Mouse (Mus musculus) midbrain, embryonic 11.5 days (tissue): Measurements from ENCODE around the gene Bhlhe23. TPM values are rescaled to one million over a fixed set of nuclear protein-coding genes. Genes with fewer than 3 reads are reported as not detected.

Experiments
- ATAC-seq: fragments of 200-750 bp; cut with Nextera tagmentation; 2 replicates; pipeline ENCODE4 v1.8.0; 2017; ENCODE audit warnings: moderate TSS enrichment, moderate library complexity; ENCODE audit not compliant: low FRiP score
- DNase-seq: peaks from one replicate; pipeline ENCODE4 v3.0.0; 2015; ENCODE audit warnings: low spot score; ENCODE audit errors: missing footprints
- H3K27ac ChIP-seq: fragments of 300-500 bp; sonication (generic); 2 replicates; pipeline ENCODE4 v1.5.1; 2014; ENCODE audit warnings: low read depth, low read length
- H3K27me3 ChIP-seq: fragments of 300-500 bp; sonication (generic); 2 replicates; pipeline ENCODE4 v1.6.1; 2014; ENCODE audit warnings: mild to moderate bottlenecking, low read length, moderate library complexity, mixed read lengths; ENCODE audit not compliant: control insufficient read depth, insufficient read depth
- H3K36me3 ChIP-seq: fragments of 300-500 bp; sonication (generic); 2 replicates; pipeline ENCODE4 v1.6.1; 2014; ENCODE audit warnings: mild to moderate bottlenecking, low read length, moderate library complexity, mixed read lengths; ENCODE audit not compliant: control insufficient read depth, insufficient read depth
- H3K4me1 ChIP-seq: fragments of 300-500 bp; sonication (generic); 2 replicates; pipeline ENCODE4 v1.6.1; 2014; ENCODE audit warnings: low read length; ENCODE audit not compliant: control insufficient read depth, insufficient read depth
- H3K4me2 ChIP-seq: fragments of 300-500 bp; sonication (generic); 2 replicates; pipeline ENCODE4 v1.6.1; 2014; ENCODE audit warnings: mild to moderate bottlenecking, moderate library complexity
- H3K4me3 ChIP-seq: fragments of 300-500 bp; sonication (generic); 2 replicates; pipeline ENCODE4 v1.5.1; 2014; ENCODE audit warnings: low read depth, low read length
- H3K9ac ChIP-seq: fragments of 300-500 bp; sonication (generic); 2 replicates; pipeline ENCODE4 v1.6.1; 2014; ENCODE audit warnings: low read length
- H3K9me3 ChIP-seq: fragments of 300-500 bp; sonication (generic); 2 replicates; pipeline ENCODE4 v1.6.1; 2016; ENCODE audit warnings: low read length; ENCODE audit not compliant: control insufficient read depth
- WGBS: fragments of 180-500 bp; shearing (Covaris S2); extraction: QIAGEN DNeasy Blood & Tissue Kit; methylation state at CpG from one replicate; pipeline ENCODE4 v1.1.7; 2014; 5-methylcytosine and 5-hydroxymethylcytosine counted together
- polyA plus RNA-seq: library from polyadenylated mRNA; unstranded; fragments of >200 nt; fragmentation: Nextera tagmentation; extraction: Ambion mirVana; gene quantifications from 2 replicates; pipeline ENCODE4 v1.2.1, GENCODE M21; 2014

The Bhlhe23 gene
- polyA plus RNA-seq, 1 experiment from 2014 or later, result 23.5 TPM

DNA sequence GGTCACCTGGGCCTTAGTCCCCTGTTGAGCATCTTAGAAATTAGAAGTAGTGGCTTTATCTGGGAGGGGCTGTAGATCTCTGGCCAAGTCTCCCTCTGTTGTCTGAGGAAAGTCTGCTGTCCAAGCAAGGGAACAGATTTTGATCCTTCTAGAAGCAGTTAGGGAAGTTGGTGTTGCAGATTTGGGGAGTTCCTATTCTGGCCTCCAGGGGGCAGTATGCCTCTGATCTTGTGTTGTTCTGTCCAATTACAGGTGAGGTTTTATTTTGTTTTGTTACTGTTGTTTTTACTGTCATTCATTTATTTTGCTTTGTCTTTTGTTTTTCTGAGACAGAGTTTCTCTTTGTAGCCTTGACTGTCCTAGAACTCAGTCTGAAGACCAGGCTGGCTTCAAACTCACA lies 10.0 kb upstream of the Bhlhe23 start:
- Histone ChIP-seq H3K4me2 (no peak overlapping the region), H3K36me3 (no peaks in the 10 kb centered on the region), H3K27ac (no peak overlapping the region), H3K27me3 (no peaks in the 10 kb centered on the region), H3K9ac (no peak overlapping the region), H3K4me1 (no peaks in the 10 kb centered on the region), H3K9me3 (no peaks in the 10 kb centered on the region), H3K4me3 (no peak overlapping the region)
- DNase-seq (peak; percentile 91), ATAC-seq (no peak)

DNA sequence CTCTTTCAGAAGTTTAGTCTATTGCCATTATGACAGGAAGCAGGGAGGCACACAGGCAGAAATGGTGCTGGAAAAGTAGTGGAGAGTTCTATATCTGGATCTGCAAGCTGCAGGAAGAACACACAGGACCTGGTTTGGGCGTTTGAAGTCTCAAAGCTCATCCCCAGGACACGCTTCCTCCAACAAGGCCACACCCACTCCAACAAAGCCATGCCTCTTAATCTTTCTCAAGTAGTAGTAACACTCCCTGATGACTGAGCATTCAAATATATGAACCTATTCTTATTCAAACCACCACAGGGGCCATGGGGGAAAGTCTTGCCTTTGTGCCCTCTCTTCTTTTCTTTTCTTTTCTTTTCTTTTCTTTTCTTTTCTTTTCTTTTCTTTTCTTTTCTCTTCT lies 3.6 kb upstream of the Bhlhe23 start:
- WGBS, result 0% methylated on average over 2 of the region's 2 CpGs
- Histone ChIP-seq H3K9me3 (no peaks in the 10 kb centered on the region), H3K27ac (no peak overlapping the region), H3K4me1 (no peaks in the 10 kb centered on the region), H3K4me3 (no peak overlapping the region), H3K4me2 (no peak overlapping the region), H3K9ac (no peak overlapping the region), H3K27me3 (peaks cover 42% of the 10 kb centered on the region), H3K36me3 (no peaks in the 10 kb centered on the region)
- ATAC-seq, result no peak
- peak; percentile 65 for DNase-seq

DNA sequence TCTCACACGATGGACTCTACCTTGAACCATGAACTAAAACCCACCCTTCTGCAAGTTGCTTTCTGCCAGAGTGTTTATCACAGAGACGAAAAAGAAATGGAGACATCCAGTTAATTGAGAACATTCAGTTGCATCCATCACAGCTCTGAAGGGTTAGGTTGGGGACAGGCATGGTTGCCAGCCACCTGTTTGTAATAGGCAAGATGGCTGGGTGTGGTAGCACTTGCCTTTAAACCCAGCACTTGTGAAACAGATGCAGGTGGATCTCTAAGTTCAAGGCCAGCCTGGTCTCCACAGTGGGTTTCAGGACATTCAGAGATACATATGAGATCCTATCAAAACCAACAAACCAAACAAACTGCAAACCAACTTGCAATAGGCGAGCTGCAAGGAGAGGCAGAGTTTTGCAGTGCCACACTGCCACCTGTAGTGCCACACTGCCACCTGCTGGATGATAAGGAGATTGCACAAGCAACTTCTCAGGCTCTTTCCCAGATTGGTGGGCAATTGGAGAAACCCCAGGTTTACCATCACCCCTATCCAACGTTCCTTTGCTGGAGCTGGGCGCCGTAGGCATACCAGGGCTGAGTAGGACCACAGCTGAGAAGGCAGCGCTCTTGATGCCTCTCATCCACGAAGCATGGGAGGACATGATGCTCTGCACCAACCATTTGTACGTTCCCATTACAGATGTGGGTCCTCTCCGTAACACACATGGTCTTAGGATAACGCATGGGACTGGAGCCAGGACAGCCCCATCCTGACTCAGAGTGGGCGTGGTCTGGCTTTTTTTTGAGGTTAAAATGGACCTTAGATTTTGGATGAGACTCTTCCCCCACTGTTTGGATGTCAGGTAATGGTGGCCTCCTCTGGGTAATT lies 2.8 kb upstream of the Bhlhe23 start:
- Histone ChIP-seq H3K9ac (no peak overlapping the region), H3K4me2 (no peak overlapping the region), H3K4me3 (no peak overlapping the region), H3K4me1 (no peaks in the 10 kb centered on the region), H3K27ac (no peak overlapping the region), H3K9me3 (no peaks in the 10 kb centered on the region), H3K27me3 (peaks cover 48% of the 10 kb centered on the region), H3K36me3 (no peaks in the 10 kb centered on the region)
- ATAC-seq (peak; percentile 38; the same call in 1 of the 2 replicates), DNase-seq (peak; percentile 93)
- 26% methylated on average over 12 of the region's 12 CpGs for WGBS

DNA sequence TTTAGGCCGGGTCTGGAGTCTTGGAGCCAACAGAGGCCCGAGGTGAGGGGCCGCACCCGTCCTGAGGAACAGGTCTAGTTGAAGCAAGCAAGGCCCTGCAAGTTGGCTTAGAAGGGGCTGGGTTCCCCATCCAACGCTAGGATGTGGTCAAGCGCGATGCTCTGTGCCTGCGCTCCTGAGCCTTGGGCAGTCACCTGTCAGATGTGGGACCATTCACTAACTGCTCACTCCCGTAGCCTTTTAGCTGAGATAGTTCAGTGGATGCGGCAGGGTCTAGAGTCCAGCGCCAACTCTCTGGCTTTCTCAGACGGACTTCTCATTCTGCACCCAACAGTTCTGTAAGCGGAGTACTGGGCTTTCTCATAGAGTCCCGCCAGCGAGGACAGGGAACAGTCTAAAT lies 1.1 kb downstream of the Bhlhe23 start:
- ATAC-seq, result no peak
- Histone ChIP-seq H3K27ac (no peak overlapping the region), H3K4me3 (peak overlapping the region; percentile 30)

DNA sequence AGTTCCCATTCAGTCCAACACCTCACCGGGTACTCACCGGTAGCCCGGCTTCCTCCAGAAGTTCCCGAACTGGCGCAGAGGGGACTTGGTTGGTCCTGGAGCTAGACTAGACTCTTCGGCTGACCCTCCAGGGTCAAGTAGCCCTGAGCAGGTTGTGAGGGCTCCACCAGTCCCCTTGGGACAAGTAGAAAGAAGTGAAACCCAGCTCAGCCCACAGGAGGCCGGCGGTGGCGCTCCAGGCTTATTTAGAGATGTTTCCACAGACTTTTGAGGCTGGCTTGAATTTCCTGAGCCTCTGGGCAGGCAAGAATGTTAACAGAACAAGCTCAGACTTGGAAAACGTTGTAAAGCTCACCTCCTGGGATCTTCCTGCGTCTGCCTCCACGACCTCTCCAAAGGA lies 1.5 kb downstream of the Bhlhe23 start:
- Histone ChIP-seq H3K4me1 (no peaks in the 10 kb centered on the region), H3K9me3 (no peaks in the 10 kb centered on the region), H3K9ac (no peak overlapping the region), H3K36me3 (no peaks in the 10 kb centered on the region), H3K27me3 (peaks cover 61% of the 10 kb centered on the region), H3K4me2 (peak overlapping the region; percentile 31; the same call in 1 of the 2 replicates), H3K27ac (no peak overlapping the region), H3K4me3 (peak overlapping the region; percentile 30)
- no peak for DNase-seq
- 3% methylated on average over 12 of the region's 12 CpGs for WGBS
- no peak for ATAC-seq

More for the DNA sequence above, 1.1 kb downstream of the Bhlhe23 start:
- Histone ChIP-seq H3K9ac (no peak overlapping the region), H3K4me1 (no peaks in the 10 kb centered on the region), H3K9me3 (no peaks in the 10 kb centered on the region), H3K4me2 (peak overlapping the region; percentile 31; the same call in 1 of the 2 replicates), H3K27me3 (peaks cover 61% of the 10 kb centered on the region), H3K36me3 (no peaks in the 10 kb centered on the region)
- peak; percentile 93 for DNase-seq
- WGBS, result 2% methylated on average over 15 of the region's 15 CpGs

DNA sequence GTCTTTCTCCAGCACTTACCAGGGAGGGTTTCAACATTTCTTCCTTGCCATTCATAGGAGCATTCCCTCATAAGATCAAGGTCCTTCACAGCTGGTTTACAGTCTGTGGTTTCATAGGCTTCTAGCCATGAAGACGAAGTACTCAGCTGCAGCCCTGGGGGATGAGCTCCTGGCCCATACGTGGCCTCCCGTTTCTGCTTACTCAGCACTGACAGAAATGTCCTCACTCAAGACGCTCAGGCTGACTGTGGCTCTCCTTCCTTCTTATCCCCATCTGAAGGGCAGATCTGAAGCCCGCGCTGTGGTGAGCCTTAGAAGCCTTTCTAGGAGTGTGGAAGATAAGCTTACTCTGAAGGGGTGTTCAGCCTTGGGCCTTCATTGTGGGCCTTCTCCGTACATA lies 11.0 kb downstream of the Bhlhe23 start:
- no peaks in the 10 kb centered on the region for H3K9me3 ChIP-seq
- WGBS, result 76% methylated on average over 7 of the region's 7 CpGs
- no peak overlapping the region for H3K9ac ChIP-seq

DNA sequence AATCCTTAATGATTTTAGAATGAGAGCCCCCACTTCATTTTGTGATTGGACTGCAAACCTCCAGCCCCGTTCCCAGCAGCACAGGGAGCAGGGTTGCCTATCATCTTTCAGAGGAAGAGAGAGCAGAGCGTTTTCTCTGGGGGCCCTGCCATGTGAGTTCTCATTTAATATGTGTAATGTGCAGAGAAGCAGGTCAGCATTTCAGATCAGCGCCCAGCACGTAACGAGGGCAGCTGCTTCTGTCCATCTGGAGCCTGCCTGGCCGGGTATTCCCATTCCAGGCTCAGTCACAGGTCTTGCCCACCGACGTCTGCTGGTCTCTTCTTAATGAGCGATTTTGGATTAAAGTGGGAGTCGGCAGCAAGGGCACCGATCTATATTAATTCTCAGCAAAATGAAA lies 11.7 kb downstream of the Bhlhe23 start:
- H3K9me3 ChIP-seq, result no peaks in the 10 kb centered on the region
- H3K9ac ChIP-seq, result no peak overlapping the region
- no peaks in the 10 kb centered on the region for H3K4me1 ChIP-seq
- no peak overlapping the region for H3K4me2 ChIP-seq
- H3K4me3 ChIP-seq, result no peak overlapping the region
- DNase-seq (peak; percentile 76), ATAC-seq (no peak)
- H3K27ac ChIP-seq, result no peak overlapping the region
- 79% methylated on average over 11 of the region's 11 CpGs for WGBS
- H3K27me3 ChIP-seq, result no peaks in the 10 kb centered on the region
- H3K36me3 ChIP-seq, result no peaks in the 10 kb centered on the region

More for the DNA sequence above, 11.0 kb downstream of the Bhlhe23 start:
- H3K4me1 ChIP-seq, result no peaks in the 10 kb centered on the region
- H3K4me2 ChIP-seq, result no peak overlapping the region
- no peaks in the 10 kb centered on the region for H3K36me3 ChIP-seq
- no peak overlapping the region for H3K27ac ChIP-seq
- H3K27me3 ChIP-seq, result no peaks in the 10 kb centered on the region
- H3K4me3 ChIP-seq, result no peak overlapping the region
- ATAC-seq, result no peak
- DNase-seq, result peak; percentile 28

DNA sequence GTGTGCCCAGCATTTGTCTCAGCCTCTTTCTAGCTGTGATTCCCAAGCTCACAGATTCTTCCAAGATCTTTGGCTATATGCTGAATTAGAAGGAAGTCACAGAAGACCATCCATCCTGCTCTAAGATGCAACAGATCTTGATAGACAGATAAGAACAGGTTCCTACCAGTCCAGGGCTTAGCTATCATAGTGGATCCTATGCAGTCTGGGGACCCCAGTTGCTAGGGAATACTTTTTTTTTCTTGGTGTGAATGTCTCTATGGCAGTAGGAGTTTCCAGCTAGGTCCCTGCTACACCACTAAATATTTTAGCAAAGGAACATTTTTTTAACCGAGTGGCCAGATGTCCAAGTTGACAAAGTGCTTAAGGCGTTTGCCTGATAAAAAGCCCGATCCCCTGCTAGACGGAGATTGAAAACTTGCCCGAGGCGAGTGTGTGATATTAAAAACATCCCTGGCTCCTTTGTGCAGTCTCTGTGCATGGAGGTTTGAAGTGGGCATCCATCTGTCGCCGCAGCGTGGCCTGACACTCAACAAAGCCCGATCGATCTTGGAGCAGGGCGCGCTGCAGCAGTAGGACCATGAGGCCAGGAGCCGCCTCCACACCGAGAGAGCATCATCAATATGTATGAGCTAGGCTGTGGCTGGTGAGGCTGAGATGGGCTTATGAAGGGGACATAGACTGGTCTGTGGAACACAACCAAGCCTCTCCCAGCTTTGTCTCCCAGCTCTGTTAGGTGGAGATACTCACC lies 18.0 kb downstream of the Bhlhe23 start:
- Histone ChIP-seq H3K27ac (peak overlapping the region; percentile 42), H3K4me3 (no peak overlapping the region), H3K36me3 (no peaks in the 10 kb centered on the region), H3K9ac (peak overlapping the region; percentile 28; the same call in 1 of the 2 replicates), H3K27me3 (no peaks in the 10 kb centered on the region; the same call in 1 of the 2 replicates), H3K4me2 (no peak overlapping the region; the same call in 1 of the 2 replicates), H3K9me3 (no peaks in the 10 kb centered on the region), H3K4me1 (peaks cover 13% of the 10 kb centered on the region)
- ATAC-seq, result peak; percentile 88
- 39% methylated on average over 15 of the region's 15 CpGs for WGBS
- DNase-seq, result peak; percentile 89

DNA sequence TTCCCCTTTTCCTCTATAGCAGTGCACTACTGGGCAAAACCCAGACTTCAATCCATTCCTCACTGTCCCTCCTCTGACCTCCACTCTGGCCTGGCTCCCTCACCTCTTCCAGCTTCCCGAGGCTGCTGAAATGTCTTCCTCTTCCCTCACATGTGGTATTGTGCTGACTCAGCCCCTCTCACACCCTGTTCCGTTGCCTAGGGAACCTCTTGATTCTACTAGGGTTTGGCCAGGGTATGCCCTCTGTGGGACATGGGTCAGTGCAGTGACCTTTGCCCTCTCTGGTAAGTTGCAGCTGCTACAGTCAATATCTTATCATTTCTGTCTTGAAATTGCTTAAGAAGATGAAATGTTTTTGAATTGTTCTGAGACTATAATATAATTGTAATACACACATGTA lies 19.9 kb downstream of the Bhlhe23 start:
- ATAC-seq (peak; percentile 33; the same call in 1 of the 2 replicates), DNase-seq (peak; percentile 75)
- Histone ChIP-seq H3K36me3 (no peaks in the 10 kb centered on the region), H3K27ac (no peak overlapping the region), H3K4me1 (peaks cover 13% of the 10 kb centered on the region), H3K4me2 (no peak overlapping the region), H3K4me3 (no peak overlapping the region), H3K9me3 (no peaks in the 10 kb centered on the region), H3K27me3 (no peaks in the 10 kb centered on the region; the same call in 1 of the 2 replicates), H3K9ac (no peak overlapping the region)
- 20% methylated on average over 2 of the region's 2 CpGs for WGBS
